Mouse (Mus musculus): ENCODE results near the gene Xrcc1. TPM values are rescaled to one million over a fixed set of nuclear protein-coding genes. Genes with fewer than 3 reads are reported as not detected.

Xrcc1 gene
- polyA plus RNA-seq, 1 experiment from 2014 or later, result 131 TPM

GRCm38 (mm10) chr7:24544506-24544905 lies 1.6 kb upstream of the Xrcc1 start:
- Histone ChIP-seq H3K9me3 (0 out of 2 replicates have a peak, but pooled peaks cover 7% of the 10 kb centered on the region), H3K9ac (replicated peaks) (no peak overlapping the region), H3K36me3 (peaks cover 15% of the 10 kb centered on the region), H3K4me1 (replicated peaks) (peaks cover 23% of the 10 kb centered on the region), H3K27ac (no peak overlapping the region), H3K27me3 (no peaks in the 10 kb centered on the region), H3K4me3 (replicated peaks) (no peak overlapping the region), H3K4me2 (no peak overlapping the region)
- ATAC-seq (ENCODE audit: insufficient number of reproducible peaks, insufficient read depth, low FRiP score, low TSS enrichment, low read depth), result no peak
- 84% methylated on average over 2 of the region's 2 CpGs for WGBS

GRCm38 (mm10) chr7:24546634-24547389 lies 723 bp downstream of the Xrcc1 start:
- Histone ChIP-seq H3K36me3 (peaks cover 36% of the 10 kb centered on the region), H3K9me3 (0 out of 2 replicates have a peak, but pooled peaks cover 7% of the 10 kb centered on the region)
- ATAC-seq (ENCODE audit: insufficient number of reproducible peaks, insufficient read depth, low FRiP score, low TSS enrichment, low read depth), result peak; percentile 97

GRCm38 (mm10) chr7:24547534-24548036 lies 1.5 kb downstream of the Xrcc1 start:
- 35% methylated on average over 13 of the region's 13 CpGs for whole genome bisulfite sequencing
- Histone ChIP-seq H3K9ac (replicated peaks) (peak overlapping the region; percentile 83), H3K27ac (peak overlapping the region; percentile 80; the same call in 1 of the 2 replicates), H3K4me3 (replicated peaks) (peak overlapping the region; percentile 76), H3K9me3 (0 out of 2 replicates have a peak, but pooled peaks cover 7% of the 10 kb centered on the region), H3K27me3 (no peaks in the 10 kb centered on the region), H3K4me2 (peak overlapping the region; percentile 78), H3K4me1 (replicated peaks) (peaks cover 18% of the 10 kb centered on the region), H3K36me3 (peaks cover 44% of the 10 kb centered on the region)
- no peak for ATAC-seq (ENCODE audit: insufficient number of reproducible peaks, insufficient read depth, low FRiP score, low TSS enrichment, low read depth)

More at GRCm38 (mm10) chr7:24546634-24547389, 723 bp downstream of the Xrcc1 start:
- Histone ChIP-seq H3K27me3 (no peaks in the 10 kb centered on the region), H3K27ac (peak overlapping the region; percentile 80), H3K4me1 (replicated peaks) (peaks cover 19% of the 10 kb centered on the region), H3K4me3 (replicated peaks) (peak overlapping the region; percentile 76), H3K4me2 (peak overlapping the region; percentile 78), H3K9ac (replicated peaks) (peak overlapping the region; percentile 83)
- WGBS, result under 1% methylated on average over 57 of the region's 57 CpGs

DNA sequence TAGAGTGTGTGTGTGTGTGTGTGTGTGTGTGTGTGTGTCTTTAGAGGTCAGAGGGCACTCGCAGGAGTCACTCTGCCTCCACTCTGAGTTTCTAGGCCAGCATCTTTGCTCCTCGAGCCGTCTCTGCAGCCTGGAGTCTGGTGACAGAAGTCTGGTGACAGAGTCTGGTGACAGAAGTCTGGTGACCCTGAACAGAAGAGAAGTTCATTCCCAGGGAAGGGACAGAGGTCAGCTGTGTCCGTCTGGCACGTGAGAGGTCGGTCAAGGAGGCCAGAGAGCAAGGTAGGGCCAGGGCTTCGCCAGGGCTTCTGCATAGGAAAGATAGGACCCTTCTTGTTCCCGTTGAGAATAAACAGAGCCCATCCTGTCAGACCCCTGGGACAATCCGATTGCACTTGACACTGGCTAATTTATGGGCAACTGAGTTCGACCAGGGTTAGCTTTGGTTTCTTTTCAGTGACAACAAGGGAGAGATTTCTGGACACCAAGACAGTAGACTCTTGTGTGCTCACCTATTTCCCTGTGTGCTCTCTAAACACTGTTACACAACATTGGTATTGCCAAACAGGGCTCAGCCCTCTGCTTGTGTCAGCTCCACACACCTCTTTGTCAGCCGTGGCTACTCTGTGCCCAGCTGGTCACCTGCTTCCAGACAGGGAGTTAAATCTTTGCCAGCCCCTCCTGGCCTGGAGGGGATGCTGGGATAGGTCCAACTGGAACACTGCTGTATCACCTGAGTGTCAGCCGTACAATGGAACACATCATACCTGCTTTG lies 6.1 kb downstream of the Xrcc1 start:
- Histone ChIP-seq H3K9me3 (no peaks in the 10 kb centered on the region), H3K27me3 (no peaks in the 10 kb centered on the region), H3K27ac (no peak overlapping the region), H3K4me2 (no peak overlapping the region), H3K36me3 (peaks cover 84% of the 10 kb centered on the region), H3K4me3 (replicated peaks) (no peak overlapping the region), H3K4me1 (replicated peaks) (peaks cover 10% of the 10 kb centered on the region), H3K9ac (replicated peaks) (no peak overlapping the region)
- ATAC-seq (ENCODE audit: insufficient number of reproducible peaks, insufficient read depth, low FRiP score, low TSS enrichment, low read depth), result no peak
- 88% methylated on average over 12 of the region's 12 CpGs for WGBS

DNA sequence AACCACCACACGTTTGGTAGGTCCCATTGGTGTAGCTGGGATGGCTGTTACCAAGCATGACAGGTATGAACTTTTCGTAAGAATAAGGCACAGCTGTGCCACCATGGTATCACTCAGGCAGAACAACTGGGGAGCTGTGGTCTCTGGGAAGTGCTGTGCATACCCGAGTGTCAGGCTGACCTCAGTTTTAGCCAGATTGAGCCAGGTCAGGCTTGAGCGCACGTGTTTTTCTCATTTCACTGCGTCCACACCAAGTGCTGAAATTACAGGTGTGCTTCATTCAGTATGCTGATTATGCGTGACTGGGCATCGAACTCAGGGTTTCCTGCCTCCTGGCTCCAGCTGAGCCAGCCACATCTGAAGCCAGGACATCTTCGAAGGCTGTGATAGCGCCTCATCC lies 9.7 kb downstream of the Xrcc1 start:
- 91% methylated on average over 10 of the region's 10 CpGs for whole genome bisulfite sequencing

DNA sequence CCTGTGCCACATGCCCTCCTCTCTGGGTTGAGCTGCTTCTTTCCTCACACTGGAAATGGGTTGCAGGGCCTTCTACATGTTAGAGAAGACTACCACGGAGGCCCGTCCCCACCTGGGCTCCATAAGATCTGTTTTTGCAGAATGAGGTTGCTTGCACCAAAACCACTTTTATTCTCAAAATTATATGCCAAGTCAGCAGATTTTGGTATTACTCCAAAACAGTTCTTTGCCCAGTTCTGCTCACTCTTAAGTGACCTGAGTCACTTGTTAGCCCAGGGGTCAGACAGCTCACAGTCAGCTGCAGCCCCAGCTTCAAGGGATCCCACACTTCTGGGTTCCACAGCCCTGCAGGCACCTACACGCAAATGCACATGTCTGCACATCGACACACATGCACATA lies 15.4 kb downstream of the Xrcc1 start:
- Histone ChIP-seq H3K9ac (replicated peaks) (no peak overlapping the region), H3K4me1 (replicated peaks) (no peaks in the 10 kb centered on the region), H3K4me2 (no peak overlapping the region), H3K27me3 (no peaks in the 10 kb centered on the region), H3K9me3 (no peaks in the 10 kb centered on the region), H3K27ac (no peak overlapping the region), H3K36me3 (peaks cover 83% of the 10 kb centered on the region), H3K4me3 (replicated peaks) (no peak overlapping the region)
- WGBS, result 95% methylated on average over 4 of the region's 4 CpGs
- no peak for ATAC-seq (ENCODE audit: insufficient number of reproducible peaks, insufficient read depth, low FRiP score, low TSS enrichment, low read depth)

More for the DNA sequence above, 9.7 kb downstream of the Xrcc1 start:
- Histone ChIP-seq H3K27me3 (no peaks in the 10 kb centered on the region), H3K4me1 (replicated peaks) (no peaks in the 10 kb centered on the region), H3K36me3 (peaks cover 81% of the 10 kb centered on the region), H3K9me3 (no peaks in the 10 kb centered on the region), H3K4me2 (no peak overlapping the region), H3K9ac (replicated peaks) (no peak overlapping the region), H3K4me3 (replicated peaks) (no peak overlapping the region), H3K27ac (no peak overlapping the region)
- ATAC-seq (ENCODE audit: insufficient number of reproducible peaks, insufficient read depth, low FRiP score, low TSS enrichment, low read depth), result no peak

GRCm38 (mm10) chr7:24563191-24563836 lies 17.2 kb downstream of the Xrcc1 start:
- Histone ChIP-seq H3K9me3 (no peaks in the 10 kb centered on the region), H3K4me2 (no peak overlapping the region), H3K36me3 (peaks cover 97% of the 10 kb centered on the region), H3K27me3 (no peaks in the 10 kb centered on the region), H3K4me3 (replicated peaks) (no peak overlapping the region), H3K9ac (replicated peaks) (no peak overlapping the region), H3K4me1 (replicated peaks) (no peaks in the 10 kb centered on the region), H3K27ac (no peak overlapping the region)
- 89% methylated on average over 8 of the region's 8 CpGs for WGBS
- no peak for ATAC-seq (ENCODE audit: insufficient number of reproducible peaks, insufficient read depth, low FRiP score, low TSS enrichment, low read depth)

GRCm38 (mm10) chr7:24563837-24564206 lies 17.7 kb downstream of the Xrcc1 start:
- WGBS, result 90% methylated on average over 4 of the region's 4 CpGs
- no peak for ATAC-seq (ENCODE audit: insufficient number of reproducible peaks, insufficient read depth, low FRiP score, low TSS enrichment, low read depth)
- H3K36me3 ChIP-seq, result peaks cover 97% of the 10 kb centered on the region
- H3K27ac ChIP-seq, result no peak overlapping the region
- H3K4me2 ChIP-seq, result no peak overlapping the region
- H3K9me3 ChIP-seq, result no peaks in the 10 kb centered on the region
- no peaks in the 10 kb centered on the region for H3K4me1 ChIP-seq (replicated peaks)
- no peak overlapping the region for H3K4me3 ChIP-seq (replicated peaks)
- H3K9ac ChIP-seq (replicated peaks), result no peak overlapping the region
- H3K27me3 ChIP-seq, result no peaks in the 10 kb centered on the region

DNA sequence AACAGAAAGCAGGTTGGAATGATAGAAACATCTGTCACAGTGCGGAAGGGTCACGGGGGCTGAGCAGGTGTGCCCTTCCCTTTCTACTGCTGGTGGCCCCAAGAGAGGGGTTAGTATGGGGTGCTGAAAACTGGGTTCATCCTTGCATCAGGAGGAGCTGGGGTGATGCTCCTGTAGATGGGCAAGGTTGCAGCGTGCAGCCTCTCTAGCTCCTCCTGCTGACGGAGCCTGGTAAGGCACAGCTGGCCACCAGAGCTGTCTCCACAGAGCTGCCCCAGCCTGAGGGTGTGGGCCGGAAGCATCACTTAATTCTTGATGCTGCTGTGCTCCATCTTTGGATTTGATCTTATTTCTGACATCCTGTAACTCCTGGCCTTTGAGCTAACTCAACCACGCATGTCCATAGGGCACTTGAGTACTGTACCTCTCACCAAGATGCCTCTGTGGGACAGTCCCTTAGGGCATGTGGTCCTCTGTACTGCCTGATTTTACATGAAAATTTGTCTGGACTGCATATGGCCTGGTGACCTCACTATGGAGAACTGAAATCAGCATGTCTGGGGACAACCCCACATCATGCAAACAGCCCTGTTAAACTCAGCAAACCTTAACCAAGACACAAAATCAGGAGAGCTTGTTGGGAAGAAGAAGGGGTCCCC lies 18.6 kb downstream of the Xrcc1 start:
- Histone ChIP-seq H3K36me3 (peaks cover 97% of the 10 kb centered on the region), H3K9ac (replicated peaks) (no peak overlapping the region), H3K4me2 (no peak overlapping the region), H3K9me3 (no peaks in the 10 kb centered on the region), H3K4me3 (replicated peaks) (no peak overlapping the region), H3K27me3 (no peaks in the 10 kb centered on the region), H3K4me1 (replicated peaks) (no peaks in the 10 kb centered on the region), H3K27ac (no peak overlapping the region)
- 64% methylated on average over 6 of the region's 6 CpGs for WGBS
- no peak for ATAC-seq (ENCODE audit: insufficient number of reproducible peaks, insufficient read depth, low FRiP score, low TSS enrichment, low read depth)

DNA sequence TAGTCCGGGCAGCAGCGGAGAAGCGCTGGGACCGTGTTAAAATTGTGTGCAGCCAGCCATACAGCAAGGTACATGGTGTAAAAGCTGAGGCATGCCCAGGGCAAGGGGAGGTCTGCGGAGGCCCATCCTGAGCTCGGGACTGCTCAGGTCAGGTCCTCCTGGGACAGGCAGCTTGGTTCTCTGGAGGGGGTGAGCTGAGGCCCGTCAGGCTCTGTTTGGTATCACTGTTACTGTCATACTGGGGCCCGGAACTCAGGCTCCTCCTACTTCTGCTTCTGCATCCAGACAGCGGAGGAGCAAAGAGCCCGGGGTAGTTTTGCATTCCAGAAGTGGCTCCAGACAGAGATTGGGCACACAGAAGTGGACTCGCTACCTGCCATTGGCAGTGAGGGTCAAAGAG lies 19.5 kb downstream of the Xrcc1 start:
- Histone ChIP-seq H3K4me3 (replicated peaks) (no peak overlapping the region), H3K9me3 (no peaks in the 10 kb centered on the region), H3K4me2 (no peak overlapping the region), H3K27me3 (no peaks in the 10 kb centered on the region), H3K27ac (no peak overlapping the region), H3K36me3 (peaks cover 97% of the 10 kb centered on the region), H3K9ac (replicated peaks) (no peak overlapping the region), H3K4me1 (replicated peaks) (no peaks in the 10 kb centered on the region)
- no peak for ATAC-seq (ENCODE audit: insufficient number of reproducible peaks, insufficient read depth, low FRiP score, low TSS enrichment, low read depth)
- WGBS, result 95% methylated on average over 11 of the region's 11 CpGs
